Mouse (Mus musculus) spleen, adult 2 months (tissue): ENCODE data around the gene Ajap1.

ENCODE experiments used
- CTCF ChIP-seq: fragments of 200-500 bp; IDR thresholded peaks from 2 replicates; pipeline ENCODE4 v1.5.1; 2011; ENCODE audit warnings: mild to moderate bottlenecking, inconsistent platforms; ENCODE audit not compliant: insufficient read depth, insufficient read length, insufficient replicate concordance; ENCODE audit errors: extremely low read depth
- POLR2A ChIP-seq: fragments of 200-500 bp; IDR thresholded peaks from 2 replicates; pipeline ENCODE4 v1.6.1; 2011; ENCODE audit warnings: low read depth, low read length, inconsistent platforms

- no peak for TF ChIP-seq POLR2A
- no peak for TF ChIP-seq CTCF
Measured at GRCm38 (mm10) chr4:153480551-153481262, 1.9 kb downstream of the Ajap1 start.
